Mouse (Mus musculus) liver, postnatal 0 days (tissue): ENCODE data around the gene Olfr938.

ENCODE experiments used
- CTCF ChIP-seq: sonication (generic); IDR thresholded peaks from 2 replicates; pipeline ENCODE4 v1.5.1; 2016; ENCODE audit warnings: antibody characterized with exemption, low read depth
- EP300 ChIP-seq: IDR thresholded peaks from 2 replicates; pipeline ENCODE4 v1.6.1; 2016; ENCODE audit warnings: antibody characterized with exemption, low read depth, mild to moderate bottlenecking

GRCm38 (mm10) chr9:39078787-39079186 is at the start of gene Olfr938:
- TF ChIP-seq CTCF (no peak), EP300 (no peak)
